Mouse (Mus musculus): ENCODE data around the gene Gja5. TPM values are rescaled to one million over a fixed set of nuclear protein-coding genes. Genes with fewer than 3 reads are reported as not detected.
"Not testable (repeated sequence)": the region's sequence is repeated elsewhere in the genome, so short reads cannot be mapped to it uniquely, and the experiment has no call there.

Gja5 gene
- polyA plus RNA-seq, 1 experiment from 2014 or later: 3.0 TPM

DNA sequence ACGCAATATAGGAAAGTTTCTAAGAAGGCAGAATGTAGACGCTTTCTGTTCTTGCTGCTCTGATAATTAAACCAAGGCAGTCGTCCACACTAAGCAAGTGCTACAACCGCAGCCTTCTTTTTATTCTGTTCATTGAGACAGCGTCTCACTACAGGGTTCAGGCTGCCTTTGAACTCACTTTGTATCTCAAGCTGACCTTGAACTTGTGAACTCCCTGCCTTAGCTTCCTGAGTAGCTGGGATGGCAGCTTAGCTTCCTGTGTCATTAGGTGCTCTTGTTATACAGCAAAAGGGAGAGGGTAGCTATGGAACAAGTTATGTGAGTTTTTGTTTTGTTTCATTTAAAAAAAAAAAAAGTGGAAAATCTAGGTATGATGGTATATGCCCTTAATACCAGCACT, 177.7 kb downstream of the Gja5 start:
- no peaks in the 10 kb centered on the region for H3K9me3 ChIP-seq (replicated peaks; ENCODE audit: control insufficient read depth, low read length)
- WGBS (ENCODE audit: insufficient replicate concordance): 64% methylated on average over 5 of the region's 5 CpGs
- H3K9ac ChIP-seq (ENCODE audit: low read depth, low read length): no peak overlapping the region
- ATAC-seq (ENCODE audit: low read depth): no peak
- H3K4me1 ChIP-seq (ENCODE audit: control insufficient read depth, low read depth, low read length): no peaks in the 10 kb centered on the region
- no peaks in the 10 kb centered on the region for H3K27me3 ChIP-seq (ENCODE audit: control insufficient read depth, insufficient read depth, low read depth, low read length)
- no peaks in the 10 kb centered on the region for H3K36me3 ChIP-seq (ENCODE audit: control insufficient read depth, insufficient read depth)
- no peak overlapping the region for H3K4me3 ChIP-seq (ENCODE audit: low read depth, low read length)
- no peak overlapping the region for H3K27ac ChIP-seq (ENCODE audit: low read length)
- H3K4me2 ChIP-seq (ENCODE audit: low read depth, low read length): no peak overlapping the region

DNA sequence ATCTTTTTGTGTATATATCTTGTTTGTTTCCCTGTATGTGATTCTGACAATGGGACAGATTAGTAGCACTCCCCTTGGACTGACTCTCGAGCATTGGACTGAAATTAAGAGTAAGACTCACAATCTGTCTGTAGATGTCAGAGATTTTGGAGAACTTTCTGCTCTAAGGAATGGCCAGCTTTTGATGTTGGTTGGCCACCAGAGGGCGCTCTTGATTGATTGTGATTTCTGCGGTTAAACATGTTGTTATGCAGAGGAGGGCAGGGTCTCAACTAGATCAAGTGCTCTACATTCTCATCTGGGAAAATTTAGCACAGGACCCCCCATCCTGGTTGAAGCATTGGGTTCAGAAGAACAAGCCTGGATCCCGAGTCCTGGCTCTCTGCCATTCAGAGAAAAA, 182.8 kb downstream of the Gja5 start:
- no peaks in the 10 kb centered on the region for H3K27me3 ChIP-seq (ENCODE audit: control insufficient read depth, insufficient read depth, low read depth, low read length)
- H3K27ac ChIP-seq (ENCODE audit: low read length): no peak overlapping the region
- H3K9me3 ChIP-seq (replicated peaks; ENCODE audit: control insufficient read depth, low read length): no peaks in the 10 kb centered on the region
- ATAC-seq (ENCODE audit: low read depth): no peak
- H3K4me3 ChIP-seq (ENCODE audit: low read depth, low read length): no peak overlapping the region
- WGBS (ENCODE audit: insufficient replicate concordance): 46% methylated on average over 4 of the region's 4 CpGs
- no peaks in the 10 kb centered on the region for H3K36me3 ChIP-seq (ENCODE audit: control insufficient read depth, insufficient read depth)
- H3K4me2 ChIP-seq (ENCODE audit: low read depth, low read length): no peak overlapping the region
- no peaks in the 10 kb centered on the region for H3K4me1 ChIP-seq (ENCODE audit: control insufficient read depth, low read depth, low read length)
- no peak overlapping the region for H3K9ac ChIP-seq (ENCODE audit: low read depth, low read length)

DNA sequence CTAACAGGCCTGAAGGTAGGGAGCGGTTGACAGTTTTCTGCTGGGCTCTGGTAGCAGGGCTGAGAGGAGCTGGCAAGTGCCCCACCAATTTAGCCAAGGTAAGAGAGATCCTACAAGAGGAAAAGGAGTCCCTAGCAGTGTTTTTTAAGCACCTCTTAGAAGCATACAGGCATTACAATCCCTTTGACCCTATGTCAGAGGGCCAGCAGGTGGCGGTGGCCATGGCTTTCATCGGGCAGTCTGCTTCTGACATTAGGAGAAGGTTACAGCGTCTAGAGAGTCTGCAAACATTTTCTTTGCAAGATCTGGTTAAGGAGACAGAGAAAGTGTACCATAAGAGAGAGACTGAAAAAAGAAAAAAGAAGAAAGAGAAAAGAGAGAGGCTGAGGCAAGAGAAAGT, 183.8 kb downstream of the Gja5 start:
- H3K4me2 ChIP-seq (ENCODE audit: low read depth, low read length); H3K27ac ChIP-seq (ENCODE audit: low read length); ATAC-seq (ENCODE audit: low read depth); H3K4me1 ChIP-seq (ENCODE audit: control insufficient read depth, low read depth, low read length); H3K9ac ChIP-seq (ENCODE audit: low read depth, low read length); H3K4me3 ChIP-seq (ENCODE audit: low read depth, low read length); H3K9me3 ChIP-seq (replicated peaks; ENCODE audit: control insufficient read depth, low read length); H3K36me3 ChIP-seq (ENCODE audit: control insufficient read depth, insufficient read depth); H3K27me3 ChIP-seq (ENCODE audit: control insufficient read depth, insufficient read depth, low read depth, low read length): not testable (repeated sequence)
- WGBS (ENCODE audit: insufficient replicate concordance): 70% methylated on average over 4 of the region's 4 CpGs

DNA sequence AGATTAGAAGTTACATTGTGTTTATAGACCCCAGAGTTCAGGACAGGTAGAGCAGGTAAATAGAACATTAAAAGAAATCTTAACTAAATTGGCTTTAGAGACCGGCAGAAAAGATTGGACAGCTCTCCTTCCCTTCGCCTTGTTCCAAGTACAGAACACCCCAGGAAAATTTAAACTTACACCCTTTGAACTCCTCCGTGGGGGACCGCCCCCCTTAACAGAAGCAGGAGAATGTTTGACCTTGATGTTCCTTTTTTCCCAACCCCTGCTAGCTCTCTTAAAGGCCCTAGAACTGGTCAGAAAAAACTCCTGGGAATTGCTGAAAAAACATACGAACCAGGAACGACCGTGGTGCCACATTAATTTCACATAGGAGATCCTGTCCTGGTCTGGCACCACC, 187.5 kb downstream of the Gja5 start:
- H3K36me3 ChIP-seq (ENCODE audit: control insufficient read depth, insufficient read depth); H3K27ac ChIP-seq (ENCODE audit: low read length); ATAC-seq (ENCODE audit: low read depth); H3K4me2 ChIP-seq (ENCODE audit: low read depth, low read length); H3K27me3 ChIP-seq (ENCODE audit: control insufficient read depth, insufficient read depth, low read depth, low read length); H3K4me1 ChIP-seq (ENCODE audit: control insufficient read depth, low read depth, low read length); H3K9me3 ChIP-seq (replicated peaks; ENCODE audit: control insufficient read depth, low read length); H3K4me3 ChIP-seq (ENCODE audit: low read depth, low read length); H3K9ac ChIP-seq (ENCODE audit: low read depth, low read length): not testable (repeated sequence)
- 68% methylated on average over 7 of the region's 7 CpGs for WGBS (ENCODE audit: insufficient replicate concordance)

DNA sequence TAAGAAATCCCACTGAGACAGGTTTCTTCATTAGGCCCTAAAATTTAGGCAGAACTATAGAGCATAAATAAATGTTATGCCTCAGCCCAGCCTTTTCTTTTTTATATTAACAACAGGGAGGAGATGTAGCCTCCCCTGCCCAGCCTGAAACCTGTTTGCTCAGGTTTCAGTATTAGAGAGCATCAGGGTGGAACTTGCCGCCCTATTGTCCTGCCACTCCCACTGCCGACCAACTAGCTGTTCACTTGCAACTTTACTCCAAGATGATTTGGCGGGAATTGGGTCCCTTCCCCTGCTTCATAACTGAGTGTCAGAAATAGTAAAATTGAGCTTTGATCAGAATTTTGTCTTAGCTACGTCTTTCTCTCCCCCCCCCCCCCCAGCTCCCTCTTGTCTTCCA, 192.2 kb downstream of the Gja5 start:
- not testable (repeated sequence) for H3K27ac ChIP-seq (ENCODE audit: low read length); H3K4me2 ChIP-seq (ENCODE audit: low read depth, low read length); H3K9me3 ChIP-seq (replicated peaks; ENCODE audit: control insufficient read depth, low read length); H3K36me3 ChIP-seq (ENCODE audit: control insufficient read depth, insufficient read depth); H3K9ac ChIP-seq (ENCODE audit: low read depth, low read length); ATAC-seq (ENCODE audit: low read depth); H3K4me1 ChIP-seq (ENCODE audit: control insufficient read depth, low read depth, low read length); H3K4me3 ChIP-seq (ENCODE audit: low read depth, low read length); H3K27me3 ChIP-seq (ENCODE audit: control insufficient read depth, insufficient read depth, low read depth, low read length)
- WGBS (ENCODE audit: insufficient replicate concordance): 59% methylated on average over 4 of the region's 4 CpGs

DNA sequence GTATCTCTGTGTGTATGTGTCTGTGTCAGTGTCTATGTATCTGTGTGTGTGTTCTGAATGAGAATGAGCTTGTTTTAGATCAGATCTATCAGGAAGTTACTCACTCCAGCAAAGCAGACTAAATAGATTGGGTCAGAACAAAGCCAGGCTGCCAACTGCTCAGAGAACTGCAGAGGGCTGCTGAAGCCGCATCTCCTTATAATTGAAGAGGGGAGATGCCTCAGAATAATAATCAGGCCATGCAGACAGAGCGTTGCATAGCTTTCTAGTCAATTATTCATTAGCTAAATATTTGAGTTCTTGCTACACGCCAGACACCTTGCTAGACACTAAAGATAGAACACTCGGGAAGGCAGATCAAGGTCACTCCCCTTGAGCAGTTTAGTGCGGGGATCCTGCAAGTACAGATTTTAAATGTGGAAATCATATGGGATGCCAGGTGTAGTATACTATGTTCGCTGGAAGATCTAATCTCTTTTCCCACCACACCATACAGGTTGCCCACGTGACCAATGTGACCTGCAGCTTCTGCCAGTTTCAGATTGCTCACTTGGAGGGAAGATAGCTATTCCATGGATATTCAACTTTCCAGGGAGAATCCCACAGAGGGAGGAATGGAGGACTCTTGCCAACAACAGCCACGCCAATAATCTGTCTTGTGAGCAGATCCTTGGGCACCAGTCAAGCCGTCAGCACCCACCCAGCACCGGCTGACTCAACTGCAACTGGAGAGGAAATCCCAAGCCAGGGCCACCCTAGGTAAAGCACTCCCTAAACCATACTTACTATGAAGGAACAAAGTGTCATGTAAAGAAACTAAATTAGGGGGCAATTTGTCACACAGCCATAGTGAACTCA, 196.5 kb downstream of the Gja5 start:
- H3K9me3 ChIP-seq (replicated peaks; ENCODE audit: control insufficient read depth, low read length): no peaks in the 10 kb centered on the region
- H3K4me2 ChIP-seq (ENCODE audit: low read depth, low read length): no peak overlapping the region
- H3K27me3 ChIP-seq (ENCODE audit: control insufficient read depth, insufficient read depth, low read depth, low read length): no peaks in the 10 kb centered on the region
- no peaks in the 10 kb centered on the region for H3K4me1 ChIP-seq (ENCODE audit: control insufficient read depth, low read depth, low read length)
- WGBS (ENCODE audit: insufficient replicate concordance): 62% methylated on average over 10 of the region's 10 CpGs
- H3K36me3 ChIP-seq (ENCODE audit: control insufficient read depth, insufficient read depth): no peaks in the 10 kb centered on the region
- ATAC-seq (ENCODE audit: low read depth): no peak
- no peak overlapping the region for H3K9ac ChIP-seq (ENCODE audit: low read depth, low read length)
- H3K27ac ChIP-seq (ENCODE audit: low read length): no peak overlapping the region
- H3K4me3 ChIP-seq (ENCODE audit: low read depth, low read length): no peak overlapping the region

DNA sequence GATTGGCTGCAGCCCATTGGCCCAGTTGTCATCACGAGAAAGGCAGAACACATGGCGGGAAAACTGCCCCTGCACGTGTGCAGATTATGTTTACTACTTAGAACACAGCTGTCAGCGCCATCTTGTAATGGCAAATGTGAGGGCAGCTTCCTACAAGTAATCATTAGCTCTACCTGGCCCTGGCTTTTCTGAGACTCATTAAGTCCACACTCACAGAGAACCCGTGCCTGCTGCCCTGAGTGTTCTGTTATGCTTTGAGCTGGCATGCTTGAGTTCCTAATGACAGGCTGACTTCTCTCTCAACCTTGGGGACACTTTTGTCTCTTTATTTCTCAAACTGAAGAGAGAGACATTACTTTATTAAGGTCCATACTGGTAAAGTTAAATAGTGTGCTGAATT, 199.5 kb downstream of the Gja5 start:
- 54% methylated on average over 2 of the region's 5 CpGs for WGBS (ENCODE audit: insufficient replicate concordance)

DNA sequence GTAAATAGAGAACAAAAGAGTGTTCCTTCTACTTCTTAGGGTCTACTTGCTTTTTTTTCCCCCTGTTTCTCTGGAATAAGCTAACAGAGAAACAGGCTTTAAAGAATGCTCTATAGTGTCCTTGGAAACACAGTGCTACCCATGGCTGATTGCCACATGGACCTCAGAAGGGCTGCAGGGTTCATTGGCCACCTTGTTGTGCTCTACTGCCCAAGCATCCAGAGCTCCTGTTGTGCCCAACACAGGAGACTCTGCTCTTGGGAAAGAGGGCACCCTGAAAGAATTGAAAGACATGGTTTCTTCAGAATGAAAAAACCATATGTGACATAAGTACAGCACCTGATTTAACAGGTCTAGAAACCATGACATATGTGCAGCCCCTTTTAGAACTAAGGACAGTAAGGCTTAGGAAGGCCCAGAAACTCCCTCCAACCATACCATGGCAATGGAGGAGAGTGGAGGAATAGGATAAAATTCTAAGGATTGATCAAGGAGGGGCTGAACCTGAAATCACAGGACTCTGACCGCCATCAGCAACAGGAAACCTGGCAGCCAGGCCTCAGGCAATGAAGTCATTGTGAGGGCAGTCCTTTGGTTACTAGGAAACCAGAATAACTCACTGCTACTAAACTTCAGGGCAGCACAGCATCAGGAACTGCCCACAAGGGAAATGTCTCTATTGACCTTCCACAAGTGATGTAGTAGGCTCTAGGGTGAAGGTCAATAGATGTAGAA, 200.4 kb downstream of the Gja5 start:
- H3K36me3 ChIP-seq (ENCODE audit: control insufficient read depth, insufficient read depth): no peaks in the 10 kb centered on the region
- H3K4me2 ChIP-seq (ENCODE audit: low read depth, low read length): no peak overlapping the region
- no peaks in the 10 kb centered on the region for H3K9me3 ChIP-seq (replicated peaks; ENCODE audit: control insufficient read depth, low read length)
- no peak overlapping the region for H3K27ac ChIP-seq (ENCODE audit: low read length)
- no peak for ATAC-seq (ENCODE audit: low read depth)
- no peak overlapping the region for H3K4me3 ChIP-seq (ENCODE audit: low read depth, low read length)
- no peaks in the 10 kb centered on the region for H3K27me3 ChIP-seq (ENCODE audit: control insufficient read depth, insufficient read depth, low read depth, low read length)
- no peak overlapping the region for H3K9ac ChIP-seq (ENCODE audit: low read depth, low read length)
- no peaks in the 10 kb centered on the region for H3K4me1 ChIP-seq (ENCODE audit: control insufficient read depth, low read depth, low read length)
- WGBS (ENCODE audit: insufficient replicate concordance): 58% methylated on average over 1 of the region's 1 CpGs

More for the DNA sequence above, 199.5 kb downstream of the Gja5 start:
- not testable (repeated sequence) for H3K9ac ChIP-seq (ENCODE audit: low read depth, low read length); H3K4me1 ChIP-seq (ENCODE audit: control insufficient read depth, low read depth, low read length); ATAC-seq (ENCODE audit: low read depth); H3K27ac ChIP-seq (ENCODE audit: low read length); H3K36me3 ChIP-seq (ENCODE audit: control insufficient read depth, insufficient read depth); H3K9me3 ChIP-seq (replicated peaks; ENCODE audit: control insufficient read depth, low read length); H3K4me3 ChIP-seq (ENCODE audit: low read depth, low read length); H3K27me3 ChIP-seq (ENCODE audit: control insufficient read depth, insufficient read depth, low read depth, low read length); H3K4me2 ChIP-seq (ENCODE audit: low read depth, low read length)

DNA sequence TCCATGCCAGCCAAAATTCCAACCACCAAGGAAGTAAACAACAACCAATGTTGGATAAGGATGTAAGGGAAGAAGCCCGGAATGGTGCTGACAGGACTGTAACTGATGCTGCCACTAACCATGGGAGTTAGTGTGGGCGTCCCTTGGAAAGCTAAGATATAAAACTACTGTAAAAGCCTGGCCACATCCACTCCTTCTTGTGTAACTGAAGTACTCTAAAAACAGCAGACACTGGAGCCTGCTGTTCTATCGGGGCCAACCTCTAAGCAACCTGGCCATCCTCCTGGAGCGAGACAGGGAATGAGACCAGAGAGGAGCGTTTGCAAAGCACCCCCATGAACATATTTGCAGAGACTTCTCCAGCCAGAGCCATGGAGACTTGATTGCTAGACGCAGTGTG, 213.0 kb downstream of the Gja5 start:
- no peak overlapping the region for H3K9ac ChIP-seq (ENCODE audit: low read depth, low read length)
- ATAC-seq (ENCODE audit: low read depth): no peak
- 71% methylated on average over 6 of the region's 6 CpGs for WGBS (ENCODE audit: insufficient replicate concordance)

More for the DNA sequence above, 213.0 kb downstream of the Gja5 start:
- Histone ChIP-seq H3K36me3 (ENCODE audit: control insufficient read depth, insufficient read depth) (no peaks in the 10 kb centered on the region), H3K27me3 (ENCODE audit: control insufficient read depth, insufficient read depth, low read depth, low read length) (no peaks in the 10 kb centered on the region), H3K4me3 (ENCODE audit: low read depth, low read length) (no peak overlapping the region), H3K4me1 (ENCODE audit: control insufficient read depth, low read depth, low read length) (no peaks in the 10 kb centered on the region), H3K27ac (ENCODE audit: low read length) (no peak overlapping the region), H3K9me3 (replicated peaks; ENCODE audit: control insufficient read depth, low read length) (no peaks in the 10 kb centered on the region), H3K4me2 (ENCODE audit: low read depth, low read length) (no peak overlapping the region)

Measured in liver, embryonic 16.5 days (tissue).